Mouse (Mus musculus): ENCODE results near the gene Asic2. TPM values are rescaled to one million over a fixed set of nuclear protein-coding genes. Genes with fewer than 3 reads are reported as not detected.

The Asic2 gene
- total and polyA plus RNA-seq, 3 experiments = not detected

GRCm38 (mm10) chr11:81601736-81602135 is 366.5 kb downstream of the Asic2 start:
- DNase-seq (ENCODE audit: low read depth, low spot score) = no peak
- no peak overlapping the region for H3K9ac ChIP-seq (ENCODE audit: control insufficient read depth, low read depth, low read length, poor library complexity, severe bottlenecking)
- no peak overlapping the region for H3K4me3 ChIP-seq (ENCODE audit: control insufficient read depth in 1 of 2, insufficient read depth in 1 of 2, low read depth in 2 of 2, low read length in 2 of 2)
- TF ChIP-seq POLR2A (IDR thresholded peaks at IDR 0.05; ENCODE audit: control insufficient read depth in 1 of 2, insufficient read depth in 1 of 2, low read depth in 1 of 2, low read length in 2 of 2, poor library complexity in 1 of 2) (no peak), NRF1 (IDR thresholded peaks at IDR 0.05; ENCODE audit: insufficient read depth, low read depth, low read length, poor library complexity, severe bottlenecking) (no peak), POLR2AphosphoS5 (IDR thresholded peaks at IDR 0.05; ENCODE audit: borderline replicate concordance, low read depth, low read length) (no peak), UBTF (IDR thresholded peaks at IDR 0.05; ENCODE audit: borderline replicate concordance, insufficient read depth, low read depth, low read length) (no peak), MAX (IDR thresholded peaks at IDR 0.05; ENCODE audit: low read length) (no peak), GATA1 (IDR thresholded peaks at IDR 0.05; ENCODE audit: low read depth, low read length) (no peak), SMC3 (IDR thresholded peaks at IDR 0.05; ENCODE audit: low read depth, low read length) (no peak), NELFE (IDR thresholded peaks at IDR 0.05; ENCODE audit: low read depth, low read length) (no peak), EP300 (IDR thresholded peaks at IDR 0.05; ENCODE audit: low read depth in 1 of 2, low read length in 2 of 2) (no peak), CHD1 (IDR thresholded peaks at IDR 0.05; ENCODE audit: low read depth, low read length) (no peak), CHD2 (IDR thresholded peaks at IDR 0.05; ENCODE audit: low read length) (no peak), CTCF (IDR thresholded peaks at IDR 0.05 in 2 of 3, conservative IDR thresholded peaks at IDR 0.05 in 1 of 3; ENCODE audit: control insufficient read depth in 1 of 3, insufficient read depth in 1 of 3, low read depth in 2 of 3, low read length in 3 of 3, poor library complexity in 1 of 3, severe bottlenecking in 1 of 3) (no peak), ETS1 (IDR thresholded peaks at IDR 0.05; ENCODE audit: low read depth, low read length) (no peak), RAD21 (IDR thresholded peaks at IDR 0.05; ENCODE audit: low read depth, low read length) (no peak), ZMIZ1 (IDR thresholded peaks at IDR 0.05; ENCODE audit: low read depth, low read length) (no peak)
- no peaks in the 10 kb centered on the region for H3K79me2 ChIP-seq (ENCODE audit: control insufficient read depth, insufficient read depth, low read length, poor library complexity)
- no peak overlapping the region for H3K27ac ChIP-seq (ENCODE audit: control insufficient read depth, low read depth, low read length)
- no peaks in the 10 kb centered on the region for H3K4me1 ChIP-seq (ENCODE audit: control insufficient read depth in 1 of 2, insufficient read depth in 2 of 2, low read length in 2 of 2)
- H3K9me3 ChIP-seq (replicated peaks; ENCODE audit: insufficient read depth, low read length) = no peaks in the 10 kb centered on the region
- no peaks in the 10 kb centered on the region for H3K27me3 ChIP-seq (ENCODE audit: control insufficient read depth in 1 of 2, insufficient read depth in 2 of 2, low read length in 2 of 2)
- no peaks in the 10 kb centered on the region for H3K36me3 ChIP-seq (ENCODE audit: control insufficient read depth in 1 of 2, insufficient read depth in 2 of 2, low read length in 2 of 2)

- H3K9me3 ChIP-seq (replicated peaks; ENCODE audit: insufficient read depth, low read length) = no peaks in the 10 kb centered on the region
- H3K79me2 ChIP-seq (ENCODE audit: control insufficient read depth, insufficient read depth, low read length, poor library complexity) = no peaks in the 10 kb centered on the region
- H3K4me3 ChIP-seq (ENCODE audit: control insufficient read depth in 1 of 2, insufficient read depth in 1 of 2, low read depth in 2 of 2, low read length in 2 of 2) = no peak overlapping the region
- no peak overlapping the region for H3K9ac ChIP-seq (ENCODE audit: control insufficient read depth, low read depth, low read length, poor library complexity, severe bottlenecking)
- no peak for DNase-seq (ENCODE audit: low read depth, low spot score)
- H3K4me1 ChIP-seq (ENCODE audit: control insufficient read depth in 1 of 2, insufficient read depth in 2 of 2, low read length in 2 of 2) = no peaks in the 10 kb centered on the region
- no peak overlapping the region for H3K27ac ChIP-seq (ENCODE audit: control insufficient read depth, low read depth, low read length)
- no peaks in the 10 kb centered on the region for H3K36me3 ChIP-seq (ENCODE audit: control insufficient read depth in 1 of 2, insufficient read depth in 2 of 2, low read length in 2 of 2)
- no peak for TF ChIP-seq TCF12 (IDR thresholded peaks at IDR 0.05; ENCODE audit: low read depth, low read length)
- no peak for TF ChIP-seq BHLHE40 (IDR thresholded peaks at IDR 0.05; ENCODE audit: borderline replicate concordance, low read depth, low read length)
- TF ChIP-seq NELFE (IDR thresholded peaks at IDR 0.05; ENCODE audit: low read depth, low read length) = no peak
- no peak for TF ChIP-seq TAL1 (IDR thresholded peaks at IDR 0.05; ENCODE audit: low read length)
- no peak for TF ChIP-seq ZKSCAN1 (IDR thresholded peaks at IDR 0.05; ENCODE audit: low read depth, low read length)
- no peaks in the 10 kb centered on the region for H3K27me3 ChIP-seq (ENCODE audit: control insufficient read depth in 1 of 2, insufficient read depth in 2 of 2, low read length in 2 of 2)
Observed at GRCm38 (mm10) chr11:81597601-81598000, 370.7 kb downstream of the Asic2 start.
